In genomic region chr11:83551668-83552067, GRCm38 (mm10) we compare ENCODE assay signal across 47 mouse cellular contexts. TPM values are rescaled to one million over a fixed set of nuclear protein-coding genes. Genes with fewer than 3 reads are reported as not detected.
"Had no signal": no experiment of that assay in that cellular context is flagged by ENCODE, and none has a peak within 500 bp of the region (broad histone marks: within the 10 kb centered on the region; RNA-seq: fewer than 3 reads in every experiment).

No protein-coding gene starts in this region.

- H3K27ac ChIP-seq: heart, embryonic 10.5 days; heart, embryonic 13.5 days; heart, embryonic 15.5 days; hindbrain, embryonic 10.5 days; hindbrain, embryonic 12.5 days; hindbrain, embryonic 13.5 days; hindbrain, embryonic 14.5 days; hindbrain, embryonic 15.5 days; hindbrain, postnatal 0 days; intestine, embryonic 15.5 days; kidney, embryonic 15.5 days; kidney, postnatal 0 days; layer of hippocampus, adult 2 months had no signal

- H3K4me3 ChIP-seq: heart, embryonic 10.5 days; heart, embryonic 12.5 days; heart, embryonic 13.5 days; heart, embryonic 15.5 days; hindbrain, embryonic 10.5 days; hindbrain, embryonic 12.5 days; hindbrain, embryonic 13.5 days; hindbrain, embryonic 15.5 days; intestine, embryonic 15.5 days; kidney, embryonic 15.5 days; layer of hippocampus, adult 2 months had no signal

- H3K27me3 ChIP-seq: heart, embryonic 12.5 days; heart, embryonic 13.5 days; heart, embryonic 15.5 days; hindbrain, embryonic 12.5 days; hindbrain, embryonic 13.5 days; hindbrain, embryonic 15.5 days; intestine, embryonic 15.5 days; kidney, embryonic 15.5 days had no signal

- H3K4me2 ChIP-seq: heart, embryonic 11.5 days; heart, embryonic 12.5 days; heart, embryonic 13.5 days; heart, embryonic 15.5 days; hindbrain, embryonic 12.5 days; hindbrain, embryonic 13.5 days; hindbrain, embryonic 14.5 days; hindbrain, embryonic 15.5 days; intestine, embryonic 15.5 days; kidney, embryonic 15.5 days had no signal

- H3K9ac ChIP-seq: heart, embryonic 12.5 days; heart, embryonic 13.5 days; heart, embryonic 15.5 days; hindbrain, embryonic 12.5 days; hindbrain, embryonic 13.5 days; hindbrain, embryonic 14.5 days; hindbrain, embryonic 15.5 days; intestine, embryonic 15.5 days; kidney, embryonic 15.5 days had no signal

- H3K9me3 ChIP-seq: heart, embryonic 10.5 days; heart, embryonic 12.5 days; heart, embryonic 13.5 days; heart, embryonic 15.5 days; hindbrain, embryonic 10.5 days; hindbrain, embryonic 12.5 days; hindbrain, embryonic 13.5 days; hindbrain, embryonic 15.5 days; intestine, embryonic 15.5 days; kidney, embryonic 15.5 days had no signal

- H3K4me1 ChIP-seq: heart, embryonic 10.5 days; heart, embryonic 12.5 days; heart, embryonic 13.5 days; heart, embryonic 15.5 days; hindbrain, embryonic 10.5 days; hindbrain, embryonic 13.5 days had no signal

- DNase-seq: heart, postnatal 10 days; heart, postnatal 14 days; heart, postnatal 36 days; heart, postnatal 4 days; kidney, adult 11 months; kidney, adult 18-20 months; kidney, adult 2 months; kidney, adult 8-10 months; kidney, postnatal 10 days; kidney, postnatal 14 days; kidney, postnatal 25 days; kidney, postnatal 36 days; kidney, postnatal 4 days; layer of hippocampus, adult 9-11 months; layer of hippocampus, postnatal 36 days had no signal

- H3K36me3 ChIP-seq: heart, embryonic 10.5 days; heart, embryonic 12.5 days; heart, embryonic 13.5 days; heart, embryonic 15.5 days; hindbrain, embryonic 10.5 days; hindbrain, embryonic 12.5 days; hindbrain, embryonic 13.5 days; hindbrain, embryonic 15.5 days; intestine, embryonic 15.5 days; kidney, embryonic 15.5 days had no signal

RNA-seq across cellular contexts. Expression of gene Ccl5, which starts 21.4 kb away (rescaled TPM):
- total RNA-seq: heart, postnatal 10 days; heart, postnatal 25 days; heart, postnatal 4 days; hindbrain, postnatal 0 days; layer of hippocampus, adult 18-20 months; layer of hippocampus, adult 2 months; layer of hippocampus, postnatal 10 days; layer of hippocampus, postnatal 14 days; layer of hippocampus, postnatal 25 days; layer of hippocampus, postnatal 36 days; left cerebral cortex, adult 18-20 months had no signal
- polyA plus RNA-seq: heart, embryonic 10.5 days; heart, embryonic 11.5 days; heart, embryonic 12.5 days; hindbrain, embryonic 10.5 days; hindbrain, embryonic 12.5 days; hindbrain, embryonic 13.5 days; hindbrain, embryonic 14.5 days; hindbrain, embryonic 15.5 days; kidney, embryonic 14.5 days; kidney, embryonic 15.5 days had no signal

RNA-seq across cellular contexts. Expression of gene Ccl9, which starts 26.8 kb away (rescaled TPM):
- polyA plus RNA-seq: inflammation-experienced regulatory T-cells, adult 6 months had no signal

RNA-seq across cellular contexts. Expression of gene Heatr9, which starts 29.7 kb away (rescaled TPM):
- total RNA-seq: heart, postnatal 10 days; heart, postnatal 14 days; heart, postnatal 25 days; heart, postnatal 36 days; heart, postnatal 4 days; hematopoietic stem cell, adult 5-6 weeks; hindbrain, postnatal 0 days; layer of hippocampus, adult 18-20 months; layer of hippocampus, adult 2 months; layer of hippocampus, adult 8-10 months; layer of hippocampus, postnatal 10 days; layer of hippocampus, postnatal 14 days; layer of hippocampus, postnatal 25 days; layer of hippocampus, postnatal 36 days; left cerebral cortex, adult 18-20 months had no signal
- polyA plus RNA-seq: heart, embryonic 10.5 days; heart, embryonic 11.5 days; heart, embryonic 12.5 days; heart, embryonic 13.5 days; heart, embryonic 14.5 days; heart, embryonic 15.5 days; heart, postnatal 0 days; hindbrain, embryonic 11.5 days; hindbrain, embryonic 12.5 days; hindbrain, embryonic 13.5 days; hindbrain, embryonic 14.5 days; hindbrain, embryonic 15.5 days; hindbrain, embryonic 16.5 days; hindbrain, postnatal 0 days; intestine, embryonic 14.5 days; intestine, embryonic 15.5 days; intestine, embryonic 16.5 days; intestine, postnatal 0 days; kidney, embryonic 14.5 days; kidney, embryonic 15.5 days; kidney, postnatal 0 days had no signal

RNA-seq across cellular contexts. Expression of gene Ccl6, which starts 41.2 kb away (rescaled TPM):
- total RNA-seq: hindbrain, postnatal 0 days had no signal
